Mouse (Mus musculus): ENCODE measurements around the gene Tcf7.

DNA sequence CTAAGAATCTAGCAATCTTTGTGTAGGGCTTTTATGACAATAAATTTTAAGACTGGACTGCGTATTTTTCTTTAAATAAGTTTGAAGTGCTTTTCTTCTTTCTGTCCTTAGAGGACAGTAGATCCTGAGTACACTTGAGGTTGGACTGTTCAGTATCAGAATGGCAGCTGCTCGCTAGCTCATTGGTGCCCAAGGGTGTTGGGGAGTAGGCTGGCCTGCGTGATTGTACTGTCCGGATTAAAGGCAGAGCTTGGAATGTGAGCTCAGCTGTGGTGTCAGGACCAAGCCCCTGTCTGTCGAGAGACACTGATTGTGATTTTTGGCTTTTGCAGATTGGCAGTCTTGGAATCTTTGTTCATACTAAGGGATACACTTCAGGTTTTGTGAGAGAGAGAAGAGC, 31.0 kb downstream of the Tcf7 start:
- TF ChIP-seq GATA1 (IDR thresholded peaks at IDR 0.05; ENCODE audit: borderline replicate concordance, low read length): no peak
- no peak for TF ChIP-seq FLI1 (IDR thresholded peaks at IDR 0.05; ENCODE audit: low read length)

Data from megakaryocyte, embryonic 14.5 days (primary cell).